Mouse (Mus musculus): ENCODE measurements around the gene Vps52.
"Not testable (repeated sequence)": the region's sequence is repeated elsewhere in the genome, so short reads cannot be mapped to it uniquely, and the experiment has no call there.

GRCm38 (mm10) chr17:33952015-33952414 lies 3.6 kb upstream of the Vps52 start:
- TF ChIP-seq CTCF (conservative IDR thresholded peaks at IDR 0.05; ENCODE audit: low read length); NANOG (IDR thresholded peaks at IDR 0.05; ENCODE audit: borderline replicate concordance, low read length): not testable (repeated sequence)
